Mouse (Mus musculus): ENCODE results near the gene Gfra1. TPM values are rescaled to one million over a fixed set of nuclear protein-coding genes. Genes with fewer than 3 reads are reported as not detected.

Gene Gfra1
- 1 to 10 TPM; 3.5 to 3.6 TPM for total RNA-seq (2021)

DNA sequence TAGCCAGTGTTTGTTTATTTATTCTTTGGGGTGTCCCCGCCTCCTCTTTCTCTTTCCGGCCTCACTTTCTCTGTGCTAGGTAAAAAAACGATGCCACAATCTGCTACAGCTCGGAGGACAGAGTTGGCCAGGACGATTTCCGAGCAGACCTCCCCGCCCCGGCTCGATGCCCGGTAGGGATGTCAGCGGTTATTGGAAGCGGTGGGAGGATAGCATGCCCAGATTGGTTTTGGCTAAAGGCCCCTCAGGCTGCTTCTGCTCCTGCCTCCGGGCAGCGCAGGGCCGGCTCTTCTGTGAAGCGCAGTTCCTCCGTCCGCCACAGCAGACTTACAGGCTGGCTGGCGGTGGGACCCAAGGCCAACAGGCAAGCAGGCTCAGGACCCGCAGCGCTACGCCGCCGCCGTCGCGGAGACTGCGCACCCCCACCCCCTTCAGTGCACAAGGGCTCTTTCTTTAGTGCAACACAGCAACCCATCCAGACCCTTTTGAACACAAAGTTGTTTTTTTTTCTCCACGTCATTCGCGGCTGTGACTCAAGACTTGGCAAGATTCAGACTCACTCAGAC is at the start of gene Gfra1:
Gene Gfra1 (minus strand): TSS at position 414 of the 566 bp plus-strand sequence.
- intact Hi-C loops (cut with DNase I) = no loop called here

DNA sequence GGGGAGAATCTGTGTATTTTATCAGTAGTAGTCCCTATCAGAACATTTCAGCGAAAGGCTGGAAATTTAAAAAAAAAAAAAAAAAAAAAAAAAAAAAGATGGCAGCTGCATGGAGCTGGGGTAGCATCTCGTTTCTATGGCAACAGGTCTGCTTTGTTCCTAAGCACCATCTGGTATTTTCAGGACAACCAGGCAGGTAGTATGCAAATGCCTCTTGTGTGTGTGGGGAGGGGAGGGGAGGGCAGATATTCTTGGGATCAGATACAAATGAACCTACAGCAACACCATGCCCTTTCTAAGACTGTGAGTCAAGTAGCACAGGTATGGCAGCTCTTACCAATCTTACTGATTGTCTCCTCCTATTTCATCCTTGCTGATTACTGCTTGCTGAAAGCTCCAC is 44.3 kb upstream of the Gfra1 start:
- DNase-seq (ENCODE audit: low spot score) = no peak
- intact Hi-C loops (cut with DNase I) = no loop called here

More for the DNA sequence above, at the start of gene Gfra1:
- DNase-seq (ENCODE audit: low spot score) = peak; percentile 10

DNA sequence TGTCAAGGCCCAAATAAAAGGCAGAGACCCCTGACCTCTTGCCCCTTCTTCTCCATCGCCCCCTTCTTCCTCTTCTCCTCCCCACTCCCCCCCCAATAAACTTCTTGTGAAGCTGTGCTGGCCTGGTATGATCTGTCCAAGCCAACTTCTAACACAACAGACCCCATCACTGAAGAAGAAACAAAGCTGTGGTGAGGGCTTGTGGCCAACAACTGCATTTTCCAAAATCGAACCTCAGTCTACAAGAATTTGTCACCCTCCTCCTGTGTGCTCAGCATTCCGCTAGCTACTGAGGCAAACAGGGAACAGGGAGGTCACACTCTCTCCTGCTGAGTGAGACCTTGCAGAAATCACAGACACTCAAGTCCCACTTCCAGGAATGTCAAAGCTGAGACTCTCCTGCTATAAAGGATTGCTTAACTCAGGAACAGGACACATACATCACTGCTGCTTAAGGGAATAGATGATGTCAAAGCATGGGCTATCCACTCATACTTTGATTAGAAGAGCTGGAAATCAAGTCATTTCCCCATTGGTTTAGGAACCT is 43.8 kb upstream of the Gfra1 start:
- DNase-seq (ENCODE audit: low spot score) = no peak
- intact Hi-C loops (cut with DNase I) = no loop called here

DNA sequence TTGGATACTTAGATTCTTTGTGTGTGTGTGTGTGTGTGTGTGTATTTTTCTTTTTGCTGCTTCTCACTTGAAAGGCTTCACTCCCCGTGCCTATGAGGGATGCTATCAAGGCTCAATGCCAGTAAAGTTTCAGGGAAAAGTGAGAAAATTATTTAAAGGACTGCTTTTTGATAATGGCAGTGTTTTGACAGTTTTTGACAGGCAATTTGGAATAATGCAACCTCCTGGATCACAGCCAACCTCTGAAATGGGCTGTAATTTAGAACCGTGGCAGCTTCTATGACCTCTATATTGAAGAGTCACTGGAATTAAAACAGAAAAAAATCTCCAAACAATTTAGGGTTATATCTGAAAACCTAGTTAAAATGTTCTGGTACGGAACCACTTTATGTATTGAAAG is 41.4 kb upstream of the Gfra1 start:
- DNase-seq (ENCODE audit: low spot score) = no peak
- intact Hi-C loops (cut with DNase I) = no loop called here

DNA sequence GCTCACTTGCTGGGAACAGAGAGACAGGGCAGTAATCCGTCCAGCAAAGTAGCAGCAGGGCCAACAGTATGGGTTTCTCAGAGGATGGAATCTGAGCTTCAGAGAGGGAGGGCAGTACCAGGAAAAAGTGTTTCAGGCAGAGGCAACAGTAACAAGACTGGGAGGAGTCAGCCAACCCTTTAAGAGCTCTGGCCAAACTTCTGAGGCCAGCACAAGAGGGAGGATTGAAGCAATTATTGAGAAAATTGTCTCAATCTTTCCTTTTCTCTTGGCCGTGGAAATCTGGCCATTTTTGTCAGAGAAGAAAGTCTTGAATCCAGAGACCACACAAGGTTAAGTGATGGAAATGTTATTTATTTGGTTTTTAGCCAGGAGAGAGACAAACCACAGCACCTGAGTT is 31.0 kb upstream of the Gfra1 start:
- intact Hi-C loops (cut with DNase I) = no loop called here
- no peak for DNase-seq (ENCODE audit: low spot score)

- DNase-seq (ENCODE audit: low spot score) = no peak
- intact Hi-C loops (cut with DNase I) = no loop called here
These were observed 26.8 kb upstream of the Gfra1 start for GRCm38 (mm10) chr19:58482373-58482977.

DNA sequence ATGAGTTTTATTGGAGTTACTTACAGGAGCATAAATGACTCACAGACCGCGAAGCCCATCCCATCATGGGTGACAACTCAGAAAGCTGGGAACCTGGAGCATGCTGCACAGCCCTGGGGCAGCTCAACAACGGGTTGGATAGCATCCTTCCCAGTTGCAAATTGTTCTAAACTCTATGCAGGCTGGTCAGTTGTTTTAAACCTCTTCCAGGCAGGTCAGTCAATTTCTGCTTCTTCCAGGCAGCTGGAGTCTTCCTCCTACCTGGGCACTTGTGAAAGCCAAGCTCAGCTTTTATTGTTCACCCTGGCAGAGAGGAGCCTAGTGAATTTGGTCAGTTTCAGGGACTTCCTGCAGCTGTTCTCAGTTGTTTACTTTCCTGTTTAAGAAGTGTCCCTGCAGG is 18.5 kb upstream of the Gfra1 start:
- intact Hi-C loops (cut with DNase I) = no loop called here
- DNase-seq (ENCODE audit: low spot score) = no peak

GRCm38 (mm10) chr19:58469421-58469820 is 13.7 kb upstream of the Gfra1 start:
- peak; percentile 24 for DNase-seq (ENCODE audit: low spot score)
- intact Hi-C loops (cut with DNase I) = loop anchor here (1.0 to 5.0 kb wide), 4 partner anchors 472 to 815 kb away; no protein-coding TSS in a partner anchor

DNA sequence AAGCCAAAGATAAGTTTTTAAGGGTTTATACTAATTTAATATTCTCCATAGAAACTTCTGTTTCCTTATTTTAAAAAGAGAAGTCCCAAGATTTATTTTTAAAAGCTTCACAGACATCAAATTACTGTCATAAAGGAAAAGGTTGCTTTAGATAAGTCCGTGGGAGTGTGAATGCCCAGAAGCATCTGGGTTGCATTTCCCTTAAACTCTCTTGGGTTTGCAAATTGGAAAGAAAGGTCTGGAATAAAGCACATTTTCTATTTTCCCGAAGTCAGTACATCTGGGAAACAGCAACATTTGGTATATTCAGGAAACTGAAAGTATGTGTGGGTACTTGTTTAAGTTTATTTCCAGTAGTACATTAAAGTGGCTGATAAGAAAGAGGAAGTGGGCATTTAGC is 12.6 kb upstream of the Gfra1 start:
- intact Hi-C loops (cut with DNase I) = loop anchor here (2.0 to 5.0 kb wide), 3 partner anchors 471 to 814 kb away; no protein-coding TSS in a partner anchor
- DNase-seq (ENCODE audit: low spot score) = no peak

DNA sequence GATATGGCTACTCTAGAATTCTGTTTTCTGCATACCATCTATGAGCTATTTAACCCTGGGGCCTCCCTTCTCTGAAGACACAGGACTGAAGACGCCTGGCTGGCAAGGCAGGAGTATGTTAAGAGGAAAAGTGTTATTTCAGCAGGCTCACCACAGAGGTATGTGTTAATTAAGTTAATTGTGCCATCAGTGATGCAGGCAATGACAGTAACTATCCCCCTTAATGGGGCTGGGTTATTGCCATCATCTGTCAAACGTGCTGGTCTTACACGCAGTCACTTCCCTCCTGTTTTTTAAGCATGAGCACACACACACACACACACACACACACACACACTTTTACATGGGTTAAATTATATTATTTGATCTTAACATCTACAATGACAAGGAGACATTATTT is 8.0 kb upstream of the Gfra1 start:
- intact Hi-C loops (cut with DNase I) = no loop called here
- no peak for DNase-seq (ENCODE audit: low spot score)

GRCm38 (mm10) chr19:58460361-58461022 is 4.8 kb upstream of the Gfra1 start:
- no peak for DNase-seq (ENCODE audit: low spot score)
- intact Hi-C loops (cut with DNase I) = no loop called here

- intact Hi-C loops (cut with DNase I) = no loop called here
- DNase-seq (ENCODE audit: low spot score) = no peak
These were observed 867 bp upstream of the Gfra1 start for GRCm38 (mm10) chr19:58456491-58457061.

- intact Hi-C loops (cut with DNase I) = no loop called here
- DNase-seq (ENCODE audit: low spot score) = no peak
These were observed 631 bp downstream of the Gfra1 start for GRCm38 (mm10) chr19:58455061-58455495.

DNA sequence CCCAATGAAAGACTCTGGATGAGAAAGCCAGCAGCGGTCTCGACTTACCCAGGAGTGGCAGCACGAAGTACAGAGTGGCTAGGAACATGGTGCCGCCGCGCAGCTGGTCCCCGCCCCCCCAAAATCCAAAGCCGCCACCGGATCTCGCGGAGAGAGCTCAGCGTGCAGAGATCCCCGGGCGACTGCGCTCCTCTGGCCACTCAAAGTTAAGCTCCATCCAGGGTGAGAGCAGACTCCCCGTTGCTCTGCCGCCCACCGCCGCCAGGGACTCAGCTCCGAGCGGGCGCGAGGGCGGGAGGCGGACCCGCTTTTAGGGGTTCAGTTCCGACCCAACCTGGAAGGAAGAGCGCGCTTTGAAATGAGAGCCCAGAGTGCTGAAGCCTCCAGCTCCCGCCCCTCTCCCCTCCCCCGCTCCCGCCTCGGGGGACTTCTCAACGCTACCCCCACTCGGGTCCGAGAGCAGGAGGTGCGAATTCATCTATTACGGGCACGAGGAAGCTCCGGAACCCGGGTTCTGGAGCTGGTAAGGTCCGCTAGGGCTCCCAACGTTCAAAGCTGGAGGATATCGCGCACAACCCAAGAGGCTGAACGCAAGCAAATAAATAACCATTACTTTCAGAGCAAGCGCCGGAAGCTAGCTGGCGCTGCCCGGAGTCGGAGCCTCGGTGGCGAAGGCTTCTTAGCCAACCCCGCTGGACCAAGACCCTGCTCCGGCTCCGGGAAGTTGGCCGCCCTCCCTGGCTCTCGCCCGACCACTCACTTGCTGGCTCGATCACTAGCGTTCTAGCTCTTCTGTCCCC is 1.2 kb downstream of the Gfra1 start:
- DNase-seq (ENCODE audit: low spot score) = no peak
- intact Hi-C loops (cut with DNase I) = no loop called here

DNA sequence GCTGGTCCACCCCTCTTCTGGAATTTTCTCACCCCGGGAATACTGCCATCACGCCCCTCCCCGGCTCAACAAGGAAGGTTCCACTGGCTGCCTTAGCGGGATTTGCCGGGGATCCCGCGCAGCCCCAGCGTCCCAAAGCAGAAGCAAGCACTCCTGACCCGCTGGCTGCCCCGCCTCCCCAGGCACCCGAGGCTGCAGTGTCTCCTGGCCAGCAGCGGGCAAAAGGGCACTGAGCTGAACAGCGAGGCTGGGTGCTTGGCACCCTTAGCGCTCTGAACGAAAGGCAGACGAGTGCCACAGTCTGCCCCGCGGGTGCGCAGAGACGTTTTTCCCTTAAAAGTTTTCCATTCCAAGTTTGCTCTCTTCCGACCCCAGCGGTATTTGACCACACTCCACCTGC is 2.1 kb downstream of the Gfra1 start:
- DNase-seq (ENCODE audit: low spot score) = peak; percentile 6
- intact Hi-C loops (cut with DNase I) = no loop called here

- intact Hi-C loops (cut with DNase I) = no loop called here
- peak; percentile 8 for DNase-seq (ENCODE audit: low spot score)
These were observed 2.7 kb downstream of the Gfra1 start for GRCm38 (mm10) chr19:58452941-58453551.

DNA sequence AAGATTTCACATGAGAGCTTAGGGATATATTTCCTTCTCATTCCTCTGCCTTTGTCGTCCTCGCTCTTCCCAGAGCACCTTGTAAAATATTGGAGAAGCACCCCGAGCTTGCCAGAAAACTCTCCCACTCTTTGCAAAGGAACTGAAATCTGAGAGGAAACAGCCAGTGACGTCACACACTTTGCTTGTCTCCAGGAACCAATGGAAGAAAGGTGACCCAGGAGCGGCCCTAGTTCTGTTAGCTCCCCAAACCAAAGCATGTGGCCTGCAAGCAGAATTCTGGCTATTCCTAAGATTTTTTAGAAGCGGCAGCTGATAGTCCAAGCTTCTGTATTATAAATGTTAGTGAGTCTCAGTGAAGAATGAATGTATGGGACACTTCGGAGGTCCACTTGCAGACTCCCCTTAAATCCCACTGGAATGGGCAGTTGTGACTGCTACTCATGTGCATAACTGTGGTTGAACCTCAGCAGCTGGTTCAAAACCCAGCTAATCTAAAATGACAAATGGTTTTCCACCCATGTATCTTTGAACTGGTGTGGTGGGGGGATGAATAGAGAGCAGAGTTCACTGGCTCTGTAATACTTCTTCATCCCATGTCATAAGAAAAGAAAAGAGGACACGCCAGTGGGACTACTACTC is 3.4 kb downstream of the Gfra1 start:
- intact Hi-C loops (cut with DNase I) = no loop called here
- no peak for DNase-seq (ENCODE audit: low spot score)

GRCm38 (mm10) chr19:58451323-58451722 is 4.4 kb downstream of the Gfra1 start:
- intact Hi-C loops (cut with DNase I) = no loop called here
- DNase-seq (ENCODE audit: low spot score) = no peak

DNA sequence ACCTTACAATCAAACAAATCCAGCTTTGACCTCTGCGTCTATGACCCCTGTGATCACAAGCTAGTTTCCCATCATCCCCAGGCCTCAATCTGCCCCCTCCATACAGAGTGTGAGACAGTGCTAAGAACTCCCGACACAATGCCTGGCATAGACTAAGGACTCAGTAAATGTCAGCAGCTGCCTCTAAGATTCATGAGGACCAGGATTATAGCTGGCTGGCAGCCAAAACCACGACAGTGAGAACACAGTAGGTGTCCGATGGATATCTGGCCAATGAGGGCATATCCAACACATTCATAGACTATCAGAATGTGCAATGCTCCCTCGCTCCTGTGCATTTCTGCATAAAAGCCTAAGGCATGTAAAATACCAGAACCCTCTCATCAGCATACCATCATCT is 5.0 kb downstream of the Gfra1 start:
- intact Hi-C loops (cut with DNase I) = no loop called here
- no peak for DNase-seq (ENCODE audit: low spot score)

All from heart, postnatal 25 days (tissue).